Mouse (Mus musculus) heart, embryonic 15.5 days (tissue): Measurements from ENCODE around the gene Slc34a2. TPM values are rescaled to one million over a fixed set of nuclear protein-coding genes. Genes with fewer than 3 reads are reported as not detected.

Experiments used
- ATAC-seq: fragments of 200-750 bp; cut with Nextera tagmentation; replicated peaks from 2 replicates; pipeline ENCODE4 v1.8.0; 2017; ENCODE audit warnings: low read depth, moderate TSS enrichment; ENCODE audit not compliant: insufficient number of reproducible peaks, insufficient read depth, low FRiP score
- H3K27ac ChIP-seq: fragments of 300-500 bp; sonication (generic); 2 replicates; pipeline ENCODE4 v1.5.1; 2015; ENCODE audit warnings: mild to moderate bottlenecking, inconsistent platforms
- H3K27me3 ChIP-seq: fragments of 300-500 bp; sonication (generic); 2 replicates; pipeline ENCODE4 v1.6.1; 2015; ENCODE audit warnings: inconsistent platforms
- H3K36me3 ChIP-seq: fragments of 300-500 bp; sonication (generic); 2 replicates; pipeline ENCODE4 v1.6.1; 2015; ENCODE audit warnings: mild to moderate bottlenecking, inconsistent platforms
- H3K4me1 ChIP-seq: fragments of 300-500 bp; sonication (generic); replicated peaks from 2 replicates; pipeline ENCODE4 v1.6.1; 2015; ENCODE audit warnings: inconsistent platforms
- H3K4me2 ChIP-seq: fragments of 300-500 bp; sonication (generic); 2 replicates; pipeline ENCODE4 v1.6.1; 2015; ENCODE audit warnings: inconsistent platforms, mild to moderate bottlenecking, moderate library complexity
- H3K4me3 ChIP-seq: fragments of 300-500 bp; sonication (generic); 2 replicates; pipeline ENCODE4 v1.5.1; 2015; ENCODE audit warnings: mild to moderate bottlenecking, inconsistent platforms
- H3K9ac ChIP-seq: fragments of 300-500 bp; sonication (generic); 2 replicates; pipeline ENCODE4 v1.6.1; 2015; ENCODE audit warnings: mild to moderate bottlenecking, inconsistent platforms
- H3K9me3 ChIP-seq: fragments of 300-500 bp; sonication (generic); replicated peaks from 2 replicates; pipeline ENCODE4 v1.6.1; 2016; ENCODE audit warnings: inconsistent platforms
- WGBS: fragments of 180-500 bp; shearing (Covaris S2); methylation state at CpG from one replicate; pipeline ENCODE4 v1.1.7; 2015; ENCODE audit warnings: mixed read lengths; 5-methylcytosine and 5-hydroxymethylcytosine counted together
- polyA plus RNA-seq: library from polyadenylated mRNA; unstranded; fragments of >200 nt; fragmentation: Nextera tagmentation; extraction: Ambion mirVana; gene quantifications from 2 replicates; pipeline ENCODE4 v1.2.1, GENCODE M21; 2015

Gene Slc34a2
- polyA plus RNA-seq, 1 experiment from 2014 or later: 0.29 TPM

GRCm38 (mm10) chr5:53112942-53113341 is 75.1 kb downstream of the Slc34a2 start:
- WGBS: 94% methylated on average over 5 of the region's 5 CpGs
- no peak for ATAC-seq

GRCm38 (mm10) chr5:53114616-53115267 is 76.9 kb downstream of the Slc34a2 start:
- Histone ChIP-seq H3K27ac (no peak overlapping the region), H3K4me2 (no peak overlapping the region), H3K9me3 (no peaks in the 10 kb centered on the region), H3K4me1 (no peaks in the 10 kb centered on the region), H3K27me3 (no peaks in the 10 kb centered on the region), H3K36me3 (no peaks in the 10 kb centered on the region), H3K9ac (no peak overlapping the region), H3K4me3 (no peak overlapping the region)
- 72% methylated on average over 12 of the region's 12 CpGs for WGBS
- ATAC-seq: no peak

More at GRCm38 (mm10) chr5:53112942-53113341, 75.1 kb downstream of the Slc34a2 start:
- Histone ChIP-seq H3K4me1 (no peaks in the 10 kb centered on the region), H3K4me3 (no peak overlapping the region), H3K9ac (no peak overlapping the region), H3K9me3 (no peaks in the 10 kb centered on the region), H3K27ac (no peak overlapping the region), H3K27me3 (no peaks in the 10 kb centered on the region), H3K36me3 (no peaks in the 10 kb centered on the region), H3K4me2 (no peak overlapping the region)

- H3K4me1 ChIP-seq: peaks cover 3% of the 10 kb centered on the region
- no peak overlapping the region for H3K27ac ChIP-seq
- no peak for ATAC-seq
- no peak overlapping the region for H3K4me2 ChIP-seq
- no peaks in the 10 kb centered on the region for H3K9me3 ChIP-seq
- H3K9ac ChIP-seq: no peak overlapping the region
- WGBS: 90% methylated on average over 8 of the region's 8 CpGs
- no peak overlapping the region for H3K4me3 ChIP-seq
- H3K27me3 ChIP-seq: no peaks in the 10 kb centered on the region
- H3K36me3 ChIP-seq: no peaks in the 10 kb centered on the region
Measured at GRCm38 (mm10) chr5:53118212-53118611, 80.3 kb downstream of the Slc34a2 start.

- WGBS: 37% methylated on average over 3 of the region's 3 CpGs
Measured at GRCm38 (mm10) chr5:53119689-53120088, 81.8 kb downstream of the Slc34a2 start.

More at GRCm38 (mm10) chr5:53119689-53120088, 81.8 kb downstream of the Slc34a2 start:
- no peak overlapping the region for H3K4me3 ChIP-seq
- H3K36me3 ChIP-seq: no peaks in the 10 kb centered on the region
- ATAC-seq: no peak
- no peaks in the 10 kb centered on the region for H3K9me3 ChIP-seq
- no peak overlapping the region for H3K9ac ChIP-seq
- H3K4me1 ChIP-seq: peaks cover 3% of the 10 kb centered on the region
- no peak overlapping the region for H3K27ac ChIP-seq
- H3K4me2 ChIP-seq: no peak overlapping the region
- H3K27me3 ChIP-seq: no peaks in the 10 kb centered on the region

Other genes starting within 250 kb of the Slc34a2 start
- gene Anapc4, start 204.1 kb upstream of the Slc34a2 start, polyA plus RNA-seq: 57.6 and 68.4 TPM in 2 replicates
- gene Sel1l3, start 175.8 kb downstream of the Slc34a2 start, polyA plus RNA-seq: 0.76 and 1.3 TPM in 2 replicates
- gene Smim20, start 229.0 kb downstream of the Slc34a2 start, polyA plus RNA-seq: 160 and 171 TPM in 2 replicates